Mouse (Mus musculus): ENCODE data around the gene Chd1l. TPM values are rescaled to one million over a fixed set of nuclear protein-coding genes. Genes with fewer than 3 reads are reported as not detected.

Gene Chd1l
- polyA plus RNA-seq, 1 experiment from 2014 or later, result 23.3 TPM

DNA sequence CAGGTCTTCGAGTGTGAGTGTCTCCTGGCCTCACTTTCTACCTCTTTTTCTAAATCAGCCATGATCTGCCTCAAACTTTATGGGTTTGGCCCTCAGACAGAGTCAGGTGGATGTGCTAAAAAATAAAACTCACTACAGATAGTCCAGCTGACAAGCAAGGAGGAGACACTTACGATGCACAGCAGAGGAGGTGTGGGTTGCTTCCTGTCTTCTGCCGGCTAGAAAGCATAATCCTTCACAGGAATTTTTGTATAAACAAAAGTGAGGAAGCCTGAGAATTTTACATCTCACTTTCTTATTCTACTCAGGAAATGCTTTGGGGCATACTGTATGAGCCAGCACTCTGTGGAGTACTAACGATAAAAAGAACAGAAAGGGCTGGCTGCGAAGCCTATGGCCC lies 45.4 kb downstream of the Chd1l start:
- no peaks in the 10 kb centered on the region for H3K27me3 ChIP-seq (ENCODE audit: low read depth, poor library complexity, severe bottlenecking)
- no peaks in the 10 kb centered on the region for H3K9me3 ChIP-seq (replicated peaks)
- H3K27ac ChIP-seq (replicated peaks), result no peak overlapping the region
- no peak overlapping the region for H3K4me3 ChIP-seq
- 94% methylated on average over 5 of the region's 5 CpGs for WGBS
- peaks cover 56% of the 10 kb centered on the region for H3K36me3 ChIP-seq
- no peak for DNase-seq (ENCODE audit: low spot score)
- no peaks in the 10 kb centered on the region for H3K4me1 ChIP-seq

DNA sequence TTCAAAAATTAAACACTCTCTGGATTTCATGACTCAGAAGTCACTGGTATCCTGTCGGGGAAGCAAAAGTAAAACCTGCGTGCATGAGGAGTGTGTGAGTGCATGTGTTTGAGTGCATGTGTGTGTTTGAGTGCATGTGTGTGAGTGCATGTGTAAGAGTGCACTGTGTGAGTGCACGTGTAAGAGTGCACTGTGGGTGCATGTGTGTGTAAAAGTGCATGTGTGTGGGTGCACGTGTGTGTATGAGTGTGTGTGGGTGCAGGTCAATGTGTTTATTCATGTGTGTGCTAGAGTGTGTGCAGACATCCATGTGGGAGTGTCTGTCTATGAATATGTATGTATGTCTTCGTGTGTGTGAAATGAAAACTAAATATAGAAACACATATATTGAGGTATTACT lies 51.4 kb downstream of the Chd1l start:
- 93% methylated on average over 5 of the region's 5 CpGs for WGBS
- no peak for DNase-seq (ENCODE audit: low spot score)
- Histone ChIP-seq H3K36me3 (peaks cover 19% of the 10 kb centered on the region), H3K4me3 (no peak overlapping the region), H3K4me1 (no peaks in the 10 kb centered on the region), H3K9me3 (replicated peaks) (no peaks in the 10 kb centered on the region), H3K27ac (replicated peaks) (no peak overlapping the region), H3K27me3 (ENCODE audit: low read depth, poor library complexity, severe bottlenecking) (no peaks in the 10 kb centered on the region)

- Histone ChIP-seq H3K36me3 (no peaks in the 10 kb centered on the region), H3K4me1 (peaks cover 12% of the 10 kb centered on the region; the same call in 1 of the 2 replicates), H3K27me3 (ENCODE audit: low read depth, poor library complexity, severe bottlenecking) (no peaks in the 10 kb centered on the region), H3K4me3 (no peak overlapping the region), H3K27ac (replicated peaks) (0 out of 2 replicates have a peak overlapping the region, but pooled peaks have one; percentile 23), H3K9me3 (replicated peaks) (no peaks in the 10 kb centered on the region)
- 53% methylated on average over 8 of the region's 8 CpGs for WGBS
- DNase-seq (ENCODE audit: low spot score), result no peak
Observed at GRCm38 (mm10) chr3:97546205-97546604, 63.8 kb downstream of the Chd1l start.

DNA sequence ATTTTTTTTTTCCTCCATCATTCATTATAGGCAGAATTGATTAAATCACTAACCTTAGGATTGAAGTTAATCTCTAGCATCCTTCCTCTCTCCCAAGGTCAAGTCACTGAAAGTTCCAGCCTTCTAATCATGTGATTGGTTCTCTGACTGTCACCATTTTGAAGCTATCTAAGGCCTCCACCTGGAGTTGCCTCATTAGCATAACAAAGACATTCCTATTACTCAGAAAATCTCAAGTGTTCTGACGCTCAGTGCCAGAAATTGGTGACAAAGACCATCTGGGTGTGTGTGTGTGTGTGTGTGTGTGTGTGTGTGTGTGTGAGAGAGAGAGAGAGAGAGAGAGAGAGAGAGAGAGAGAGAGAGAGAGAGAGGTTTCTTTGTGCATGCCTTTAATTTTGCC lies 69.8 kb downstream of the Chd1l start:
- WGBS, result 10% methylated on average over 1 of the region's 1 CpGs
- no peaks in the 10 kb centered on the region for H3K27me3 ChIP-seq (ENCODE audit: low read depth, poor library complexity, severe bottlenecking)
- H3K36me3 ChIP-seq, result no peaks in the 10 kb centered on the region
- H3K9me3 ChIP-seq (replicated peaks), result no peaks in the 10 kb centered on the region
- DNase-seq (ENCODE audit: low spot score), result no peak
- H3K27ac ChIP-seq (replicated peaks), result no peak overlapping the region
- H3K4me1 ChIP-seq, result 0 out of 2 replicates have a peak, but pooled peaks cover 5% of the 10 kb centered on the region
- no peak overlapping the region for H3K4me3 ChIP-seq

- H3K27ac ChIP-seq (replicated peaks), result no peak overlapping the region
- WGBS, result 81% methylated on average over 1 of the region's 1 CpGs
- DNase-seq (ENCODE audit: low spot score), result no peak
- H3K4me3 ChIP-seq, result no peak overlapping the region
- H3K27me3 ChIP-seq (ENCODE audit: low read depth, poor library complexity, severe bottlenecking), result no peaks in the 10 kb centered on the region
- no peaks in the 10 kb centered on the region for H3K9me3 ChIP-seq (replicated peaks)
- 0 out of 2 replicates have a peak, but pooled peaks cover 5% of the 10 kb centered on the region for H3K4me1 ChIP-seq
- H3K36me3 ChIP-seq, result no peaks in the 10 kb centered on the region
Observed at GRCm38 (mm10) chr3:97538634-97539033, 71.4 kb downstream of the Chd1l start.

- DNase-seq (ENCODE audit: low spot score), result no peak
- Histone ChIP-seq H3K27me3 (ENCODE audit: low read depth, poor library complexity, severe bottlenecking) (no peaks in the 10 kb centered on the region), H3K9me3 (replicated peaks) (no peaks in the 10 kb centered on the region), H3K4me1 (0 out of 2 replicates have a peak, but pooled peaks cover 5% of the 10 kb centered on the region), H3K36me3 (no peaks in the 10 kb centered on the region), H3K27ac (replicated peaks) (no peak overlapping the region), H3K4me3 (no peak overlapping the region)
- 84% methylated on average over 2 of the region's 2 CpGs for WGBS
Observed at GRCm38 (mm10) chr3:97537006-97537405, 73.0 kb downstream of the Chd1l start.

DNA sequence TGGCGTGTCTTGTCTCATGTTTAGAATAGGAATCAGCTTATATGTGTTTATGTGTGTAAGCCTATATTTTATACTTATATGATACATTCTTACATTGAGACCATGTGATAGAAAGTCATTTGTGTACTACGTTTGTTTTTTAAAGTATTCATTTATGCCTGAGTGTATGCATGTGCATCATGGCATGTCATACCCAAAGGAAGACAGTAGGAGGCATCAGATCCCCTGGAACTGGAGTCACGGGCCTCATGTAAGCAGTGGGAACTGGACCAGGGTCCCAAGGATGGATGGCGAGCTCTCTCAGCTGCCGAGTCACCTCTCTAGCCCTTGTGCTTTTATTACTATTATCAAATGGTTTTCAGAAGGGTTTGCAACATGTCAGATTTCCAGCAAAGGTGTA lies 74.3 kb downstream of the Chd1l start:
- H3K9me3 ChIP-seq (replicated peaks), result no peaks in the 10 kb centered on the region
- no peak for DNase-seq (ENCODE audit: low spot score)
- 88% methylated on average over 5 of the region's 5 CpGs for WGBS
- no peak overlapping the region for H3K27ac ChIP-seq (replicated peaks)
- 0 out of 2 replicates have a peak, but pooled peaks cover 5% of the 10 kb centered on the region for H3K4me1 ChIP-seq
- H3K36me3 ChIP-seq, result no peaks in the 10 kb centered on the region
- no peaks in the 10 kb centered on the region for H3K27me3 ChIP-seq (ENCODE audit: low read depth, poor library complexity, severe bottlenecking)
- no peak overlapping the region for H3K4me3 ChIP-seq

DNA sequence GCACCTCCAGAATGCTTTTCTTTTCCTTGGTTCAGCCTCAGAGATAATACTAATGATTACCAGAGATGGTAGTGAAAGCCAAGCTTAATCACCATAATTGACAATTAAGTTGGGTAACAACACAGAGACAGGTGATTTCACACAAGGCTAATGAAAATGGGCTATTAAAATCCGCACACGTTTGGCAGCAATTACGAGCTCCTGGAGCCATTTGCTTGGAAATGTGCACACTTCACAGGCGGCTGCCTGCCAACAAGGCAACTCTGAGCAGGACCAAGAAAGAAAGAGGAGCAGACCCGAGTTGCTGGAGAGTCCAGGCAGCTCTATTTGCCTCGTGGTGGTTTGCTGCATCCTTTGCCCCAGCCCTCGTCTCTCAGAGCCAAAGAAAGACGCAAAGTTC lies 84.5 kb downstream of the Chd1l start:
- H3K27me3 ChIP-seq (ENCODE audit: low read depth, poor library complexity, severe bottlenecking), result no peaks in the 10 kb centered on the region
- H3K4me1 ChIP-seq, result peaks cover 15% of the 10 kb centered on the region
- no peak for DNase-seq (ENCODE audit: low spot score)
- no peaks in the 10 kb centered on the region for H3K36me3 ChIP-seq
- H3K9me3 ChIP-seq (replicated peaks), result no peaks in the 10 kb centered on the region
- WGBS, result 83% methylated on average over 8 of the region's 8 CpGs
- H3K27ac ChIP-seq (replicated peaks), result no peak overlapping the region
- H3K4me3 ChIP-seq, result no peak overlapping the region

DNA sequence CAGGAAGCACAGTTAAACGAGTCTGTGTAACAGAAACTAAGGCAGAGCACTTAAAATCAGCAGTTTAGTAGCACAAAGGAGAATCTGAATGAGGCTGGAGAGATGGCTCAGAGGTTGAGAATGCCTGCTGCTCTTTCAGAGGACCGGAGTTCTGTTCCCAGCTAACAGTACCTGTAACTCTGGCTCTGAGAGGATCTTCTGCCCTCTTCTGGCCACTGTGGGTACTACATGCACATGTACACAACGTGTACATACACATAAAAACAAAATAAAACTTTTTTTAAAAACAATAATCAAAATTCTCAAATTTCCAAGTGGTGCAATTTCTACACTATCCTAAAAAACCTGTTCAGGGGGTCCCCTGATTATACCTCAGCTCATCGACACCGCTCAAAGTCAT lies 85.2 kb downstream of the Chd1l start:
- Histone ChIP-seq H3K36me3 (no peaks in the 10 kb centered on the region), H3K9me3 (replicated peaks) (peaks cover 4% of the 10 kb centered on the region; the same call in 1 of the 2 replicates), H3K27me3 (ENCODE audit: low read depth, poor library complexity, severe bottlenecking) (no peaks in the 10 kb centered on the region), H3K4me3 (no peak overlapping the region), H3K4me1 (peaks cover 15% of the 10 kb centered on the region), H3K27ac (replicated peaks) (no peak overlapping the region)
- 82% methylated on average over 5 of the region's 5 CpGs for WGBS
- DNase-seq (ENCODE audit: low spot score), result peak; percentile 25

- peak; percentile 56 for DNase-seq (ENCODE audit: low spot score)
- Histone ChIP-seq H3K9me3 (replicated peaks) (peaks cover 25% of the 10 kb centered on the region), H3K4me3 (no peak overlapping the region), H3K4me1 (peaks cover 15% of the 10 kb centered on the region), H3K36me3 (no peaks in the 10 kb centered on the region), H3K27ac (replicated peaks) (peak overlapping the region; percentile 24), H3K27me3 (ENCODE audit: low read depth, poor library complexity, severe bottlenecking) (no peaks in the 10 kb centered on the region)
- WGBS, result 71% methylated on average over 13 of the region's 13 CpGs
Observed at GRCm38 (mm10) chr3:97521946-97522731, 87.9 kb downstream of the Chd1l start.

DNA sequence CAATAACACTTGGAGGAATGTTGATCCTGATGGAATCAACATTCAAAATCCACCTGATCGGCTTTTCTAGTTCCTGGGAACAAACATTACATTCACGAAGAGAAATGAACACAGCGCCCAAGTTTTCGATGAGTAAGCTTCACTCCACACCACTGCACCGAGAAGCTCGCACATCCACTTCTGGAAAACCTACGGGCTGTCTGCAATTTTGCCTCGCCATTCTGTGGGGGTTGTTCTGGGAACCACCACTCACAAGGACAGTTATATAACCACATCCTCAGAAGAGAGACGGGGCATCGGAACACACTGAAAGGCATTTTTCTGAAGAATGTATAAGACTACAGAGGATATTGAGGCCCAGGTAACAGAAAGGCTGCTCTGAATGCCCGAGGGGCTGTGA lies 90.1 kb downstream of the Chd1l start:
- Histone ChIP-seq H3K4me1 (peaks cover 15% of the 10 kb centered on the region), H3K4me3 (no peak overlapping the region), H3K27me3 (ENCODE audit: low read depth, poor library complexity, severe bottlenecking) (no peaks in the 10 kb centered on the region), H3K9me3 (replicated peaks) (peaks cover 25% of the 10 kb centered on the region), H3K36me3 (no peaks in the 10 kb centered on the region), H3K27ac (replicated peaks) (no peak overlapping the region)
- no peak for DNase-seq (ENCODE audit: low spot score)
- 95% methylated on average over 11 of the region's 11 CpGs for WGBS

DNA sequence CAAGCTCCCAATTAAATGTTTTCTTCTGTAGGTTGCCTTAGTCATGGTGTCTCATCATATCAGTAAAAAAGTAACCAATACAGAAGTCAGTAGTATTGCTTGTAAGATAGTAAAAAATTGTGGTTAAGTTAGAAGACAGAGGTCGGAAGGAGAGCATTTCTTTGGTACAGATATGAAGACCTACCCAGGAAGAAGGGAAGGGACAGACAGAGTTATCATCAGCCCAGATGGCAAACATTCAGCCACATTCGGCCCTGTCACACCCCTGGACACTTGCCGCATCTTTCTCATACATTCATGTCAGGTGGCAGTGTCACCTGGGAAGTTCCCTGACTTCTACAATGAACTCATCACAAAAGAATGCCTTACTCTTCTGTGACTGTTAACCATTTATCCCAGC lies 97.7 kb downstream of the Chd1l start:
- Histone ChIP-seq H3K36me3 (no peaks in the 10 kb centered on the region), H3K4me1 (no peaks in the 10 kb centered on the region), H3K4me3 (no peak overlapping the region), H3K27me3 (ENCODE audit: low read depth, poor library complexity, severe bottlenecking) (no peaks in the 10 kb centered on the region), H3K9me3 (replicated peaks) (peaks cover under 1% of the 10 kb centered on the region; the same call in 1 of the 2 replicates), H3K27ac (replicated peaks) (no peak overlapping the region)
- WGBS, result 94% methylated on average over 3 of the region's 3 CpGs
- no peak for DNase-seq (ENCODE audit: low spot score)
